Comparison of ENCODE assay signal across 30 mouse cellular contexts in the genomic region with DNA sequence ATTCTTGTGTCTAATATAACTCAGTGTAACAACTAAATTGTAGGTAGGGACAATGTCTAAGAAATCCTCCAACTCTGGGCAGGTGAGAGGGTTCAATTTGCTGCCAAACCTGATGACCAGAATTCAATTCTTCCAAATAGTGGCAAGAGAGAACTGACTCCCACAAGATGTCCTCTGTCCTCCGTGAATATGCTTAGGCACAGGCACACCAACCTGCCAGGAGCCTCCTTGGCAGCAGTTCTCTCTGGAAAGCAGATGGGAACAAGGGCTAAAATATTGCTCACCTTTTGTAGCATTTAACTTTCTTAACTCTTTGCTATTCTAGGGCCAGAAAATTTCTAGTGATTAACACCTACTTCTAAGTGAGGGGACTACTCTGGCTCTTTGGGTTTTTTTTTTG. TPM values are rescaled to one million over a fixed set of nuclear protein-coding genes. Genes with fewer than 3 reads are reported as not detected.
"Had no signal": no experiment of that assay in that cellular context is flagged by ENCODE, and none has a peak within 500 bp of the region (broad histone marks: within the 10 kb centered on the region; RNA-seq: fewer than 3 reads in every experiment).

No protein-coding gene starts in this region.

- H3K9me3 ChIP-seq: limb, embryonic 10.5 days; liver, embryonic 12.5 days; liver, embryonic 15.5 days had no signal

- H3K4me3 ChIP-seq: limb, embryonic 10.5 days; limb, embryonic 13.5 days; liver, embryonic 12.5 days; liver, embryonic 15.5 days had no signal

- H3K27me3 ChIP-seq: liver, embryonic 12.5 days; liver, embryonic 15.5 days had no signal

- H3K4me2 ChIP-seq: limb, embryonic 13.5 days; liver, embryonic 12.5 days; liver, embryonic 15.5 days; midbrain, embryonic 11.5 days had no signal

- H3K4me1 ChIP-seq: limb, embryonic 10.5 days; liver, embryonic 12.5 days; liver, embryonic 15.5 days had no signal

- ATAC-seq: hindbrain, postnatal 0 days; inflammation-experienced regulatory T-cells, adult 6 months; intestine, embryonic 16.5 days; liver, embryonic 12.5 days had no signal

- H3K9ac ChIP-seq: limb, embryonic 13.5 days; liver, embryonic 12.5 days; liver, embryonic 15.5 days had no signal

- H3K36me3 ChIP-seq: limb, embryonic 10.5 days; limb, embryonic 13.5 days; liver, embryonic 12.5 days; liver, embryonic 15.5 days had no signal

- DNase-seq: kidney, postnatal 10 days; lung, adult 2 months; lung, postnatal 14 days; lung, postnatal 4 days; midbrain, embryonic 14.5 days; thymus, adult 18-20 months; thymus, postnatal 36 days had no signal

- H3K27ac ChIP-seq: hindbrain, postnatal 0 days; limb, embryonic 10.5 days; limb, embryonic 13.5 days; liver, embryonic 12.5 days; liver, embryonic 15.5 days had no signal

RNA-seq across cellular contexts. Expression of gene Azgp1, which starts 4.0 kb away (rescaled TPM):
- total RNA-seq: hindbrain, postnatal 0 days; layer of hippocampus, adult 18-20 months; layer of hippocampus, postnatal 14 days; left cerebral cortex, adult 8-10 months; left cerebral cortex, postnatal 14 days; megakaryocyte progenitor cell, adult 5-6 weeks; megakaryocyte-erythroid progenitor cell, adult 5-6 weeks; midbrain, postnatal 0 days had no signal
- polyA plus RNA-seq: hindbrain, postnatal 0 days; inflammation-experienced regulatory T-cells, adult 6 months; limb, embryonic 10.5 days; limb, embryonic 13.5 days; liver, embryonic 12.5 days; lung, embryonic 16.5 days; midbrain, embryonic 11.5 days; midbrain, embryonic 14.5 days; midbrain, postnatal 0 days; neural tube, embryonic 11.5 days; neural tube, embryonic 14.5 days; small intestine, adult 2 months; spleen, adult 2 months had no signal

RNA-seq across cellular contexts. Expression of gene Gjc3, which starts 14.4 kb away (rescaled TPM):
- total RNA-seq: megakaryocyte progenitor cell, adult 5-6 weeks; megakaryocyte-erythroid progenitor cell, adult 5-6 weeks had no signal
- polyA plus RNA-seq: inflammation-experienced regulatory T-cells, adult 6 months; liver, embryonic 12.5 days; liver, embryonic 15.5 days; midbrain, embryonic 11.5 days; neural tube, embryonic 11.5 days had no signal

RNA-seq across cellular contexts. Expression of gene Smok3a, which starts 43.8 kb away (rescaled TPM):
- total RNA-seq: hindbrain, postnatal 0 days; layer of hippocampus, adult 18-20 months; layer of hippocampus, postnatal 14 days; left cerebral cortex, adult 8-10 months; left cerebral cortex, postnatal 14 days; megakaryocyte progenitor cell, adult 5-6 weeks; megakaryocyte-erythroid progenitor cell, adult 5-6 weeks; midbrain, postnatal 0 days had no signal
- polyA plus RNA-seq: hindbrain, postnatal 0 days; inflammation-experienced regulatory T-cells, adult 6 months; intestine, embryonic 16.5 days; limb, embryonic 10.5 days; limb, embryonic 13.5 days; liver, embryonic 12.5 days; liver, embryonic 15.5 days; lung, adult 2 months; lung, embryonic 16.5 days; midbrain, embryonic 11.5 days; midbrain, embryonic 14.5 days; midbrain, postnatal 0 days; neural tube, embryonic 11.5 days; neural tube, embryonic 14.5 days; small intestine, adult 2 months; spleen, adult 2 months; stomach, embryonic 16.5 days; urinary bladder, adult 2 months had no signal

RNA-seq across cellular contexts. Expression of gene Smok3b, which starts 43.9 kb away (rescaled TPM):
- total RNA-seq: hindbrain, postnatal 0 days; layer of hippocampus, adult 18-20 months; layer of hippocampus, postnatal 14 days; left cerebral cortex, adult 8-10 months; left cerebral cortex, postnatal 14 days; megakaryocyte progenitor cell, adult 5-6 weeks; megakaryocyte-erythroid progenitor cell, adult 5-6 weeks; midbrain, postnatal 0 days had no signal
- polyA plus RNA-seq: hindbrain, postnatal 0 days; inflammation-experienced regulatory T-cells, adult 6 months; intestine, embryonic 16.5 days; limb, embryonic 10.5 days; limb, embryonic 13.5 days; liver, embryonic 12.5 days; liver, embryonic 15.5 days; lung, adult 2 months; lung, embryonic 16.5 days; midbrain, embryonic 11.5 days; midbrain, embryonic 14.5 days; midbrain, postnatal 0 days; neural tube, embryonic 11.5 days; neural tube, embryonic 14.5 days; small intestine, adult 2 months; spleen, adult 2 months; stomach, embryonic 16.5 days; urinary bladder, adult 2 months had no signal

RNA-seq across cellular contexts. Expression of gene Cyp3a13, which starts 55.9 kb away (rescaled TPM):
- total RNA-seq: megakaryocyte progenitor cell, adult 5-6 weeks; megakaryocyte-erythroid progenitor cell, adult 5-6 weeks; midbrain, postnatal 0 days had no signal
- polyA plus RNA-seq: inflammation-experienced regulatory T-cells, adult 6 months; limb, embryonic 10.5 days; limb, embryonic 13.5 days; midbrain, embryonic 11.5 days; midbrain, embryonic 14.5 days; midbrain, postnatal 0 days; neural tube, embryonic 14.5 days; spleen, adult 2 months; testis, adult 2 months had no signal
